Mouse (Mus musculus): ENCODE measurements around the gene Mdn1.

DNA sequence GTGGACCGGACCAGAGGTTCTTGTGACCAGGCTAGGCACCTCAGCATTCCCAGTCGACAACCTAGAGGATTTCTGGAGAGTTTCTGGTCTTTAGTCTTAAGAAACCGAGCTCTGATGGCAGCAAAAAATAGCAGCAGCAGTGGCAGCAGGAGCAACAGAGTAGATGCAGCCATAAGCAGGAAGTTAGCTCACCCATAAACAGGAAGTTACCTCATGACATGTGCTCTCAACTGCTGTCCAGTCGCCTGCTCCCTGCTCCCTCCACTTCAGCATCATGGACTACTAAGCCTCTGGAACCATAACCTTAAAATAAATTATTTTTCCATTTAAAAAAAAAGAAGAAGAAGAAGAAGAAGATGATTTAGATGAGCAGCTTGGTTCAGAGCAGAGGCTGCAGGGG is 132.1 kb downstream of the Mdn1 start:
- TF ChIP-seq USF1 (IDR thresholded peaks at IDR 0.05; ENCODE audit: low read depth, low read length) (no peak), GABPA (IDR thresholded peaks at IDR 0.05; ENCODE audit: low read depth, low read length) (no peak), USF2 (IDR thresholded peaks at IDR 0.05; ENCODE audit: borderline replicate concordance in 1 of 2, insufficient read depth in 1 of 2, low read depth in 1 of 2, low read length in 2 of 2) (no peak)
